Mouse (Mus musculus) right cerebral cortex, adult 18-20 months (tissue): ENCODE measurements around the gene Vmn1r71.
"Not testable (repeated sequence)": the region's sequence is repeated elsewhere in the genome, so short reads cannot be mapped to it uniquely, and the experiment has no call there.

Experiments used
- DNase-seq: peaks from one replicate; pipeline ENCODE4 v3.0.0; 2022; ENCODE audit warnings: mixed read lengths

Vmn1r71 gene

DNA sequence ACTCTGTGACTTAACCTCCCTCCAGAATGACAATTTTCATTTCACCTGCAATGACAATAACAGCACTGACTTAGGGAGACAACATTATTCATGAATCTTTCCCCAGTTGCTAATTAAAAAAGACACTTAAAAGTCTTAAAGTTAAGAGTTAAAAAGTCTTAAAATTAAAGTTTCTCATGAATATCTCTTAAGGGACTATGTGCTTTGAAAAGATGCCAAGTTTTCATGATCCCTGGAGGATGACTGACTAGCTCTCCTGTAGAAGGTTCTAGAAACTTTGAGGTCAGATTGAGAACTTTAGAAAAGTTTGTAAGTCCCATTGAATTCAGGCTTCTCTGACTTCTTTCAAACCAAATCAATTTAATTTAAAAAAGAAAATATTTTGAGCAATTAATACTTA, at the start of gene Vmn1r71:
Gene Vmn1r71 (minus strand): TSS at position 101 of the 400 bp plus-strand sequence.
- no peak for DNase-seq

DNA sequence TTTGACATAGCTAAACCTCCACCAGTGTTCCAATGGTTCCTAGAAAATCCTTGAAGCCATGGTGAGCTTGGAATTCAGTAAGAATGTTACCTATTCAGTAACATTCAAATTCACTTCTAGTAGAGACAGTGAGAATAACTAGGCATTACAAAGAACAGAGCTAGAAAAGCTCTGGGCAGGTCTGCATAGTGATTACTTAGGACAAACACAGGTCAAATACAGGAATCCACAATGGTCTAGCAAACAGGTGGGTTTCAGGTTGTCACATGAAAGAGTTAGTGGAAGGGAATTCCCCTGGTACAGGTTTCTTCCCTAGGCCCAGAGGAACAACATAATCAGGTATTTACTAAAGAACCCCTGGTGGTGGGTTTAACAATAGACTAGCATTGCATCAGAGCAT, 3.4 kb upstream of the Vmn1r71 start:
- DNase-seq: not testable (repeated sequence)
